ENCODE assay signal across 8 mouse cellular contexts in genomic region chr19:12488969-12489674, GRCm38 (mm10). TPM values are rescaled to one million over a fixed set of nuclear protein-coding genes. Genes with fewer than 3 reads are reported as not detected.
DNase-seq lines count a peak whose midpoint lies in the region; ATAC-seq and TF ChIP-seq lines count a peak whose summit lies in the region.

No protein-coding gene starts in this region.

- H3K4me3 ChIP-seq in forebrain, embryonic 11.5 days (ENCODE audit: low read depth, low read length): no peak overlapping the region
- H3K4me3 ChIP-seq in intestine, embryonic 15.5 days (replicated peaks): peak overlapping the region; percentile 14; the same call in 1 of the 2 replicates
- H3K4me3 ChIP-seq in liver, embryonic 14.5 days (ENCODE audit: insufficient read depth in 1 of 2, low read depth in 2 of 2, low read length in 2 of 2): no peak overlapping the region
- H3K4me3 ChIP-seq in stomach, embryonic 14.5 days (ENCODE audit: low read depth, low read length): no peak overlapping the region

- TF ChIP-seq CTCF in liver, embryonic 14.5 days (IDR thresholded peaks at IDR 0.05; ENCODE audit: low read depth): no peak

- intact Hi-C loops in heart, postnatal 36 days (cut with DNase I): no loop called here

- H3K36me3 ChIP-seq in forebrain, embryonic 11.5 days (ENCODE audit: control insufficient read depth, insufficient read depth, low read length): peaks cover 10% of the 10 kb centered on the region
- H3K36me3 ChIP-seq in intestine, embryonic 15.5 days: peaks cover 23% of the 10 kb centered on the region
- no peaks in the 10 kb centered on the region for H3K36me3 ChIP-seq in liver, embryonic 14.5 days (replicated peaks; ENCODE audit: control insufficient read depth, insufficient read depth, low read depth)
- H3K36me3 ChIP-seq in stomach, embryonic 14.5 days (ENCODE audit: control insufficient read depth, insufficient read depth, low read length): peaks cover 32% of the 10 kb centered on the region

- ATAC-seq in forebrain, embryonic 11.5 days (replicated peaks; ENCODE audit: low FRiP score): peak; percentile 89
- ATAC-seq in intestine, embryonic 15.5 days: peak; percentile 90
- ATAC-seq in liver, embryonic 14.5 days (ENCODE audit: insufficient read depth): peak; percentile 74
- peak; percentile 78 for ATAC-seq in stomach, embryonic 14.5 days (ENCODE audit: insufficient number of reproducible peaks, insufficient read depth, low FRiP score, low read depth)

- peak overlapping the region; percentile 93 for H3K27ac ChIP-seq in forebrain, embryonic 11.5 days (ENCODE audit: low read depth, low read length)
- peak overlapping the region; percentile 94 for H3K27ac ChIP-seq in intestine, embryonic 15.5 days
- no peak overlapping the region for H3K27ac ChIP-seq in liver, embryonic 14.5 days
- peak overlapping the region; percentile 94 for H3K27ac ChIP-seq in stomach, embryonic 14.5 days (ENCODE audit: low read length)

- WGBS in forebrain, embryonic 11.5 days: 6% methylated on average over 8 of the region's 8 CpGs
- WGBS in intestine, embryonic 15.5 days: 25% methylated on average over 8 of the region's 8 CpGs
- WGBS in liver, embryonic 14.5 days (ENCODE audit: insufficient replicate concordance): 41% methylated on average over 8 of the region's 8 CpGs
- 32% methylated on average over 8 of the region's 8 CpGs for WGBS in stomach, embryonic 14.5 days

- peak; percentile 72 to 76 for DNase-seq in heart, adult 18-20 months
- no peak for DNase-seq in heart, postnatal 36 days
- peak; percentile 83 for DNase-seq in forebrain, embryonic 11.5 days (ENCODE audit: low spot score)
- peak in 1 of 3 experiments; percentile 10 for DNase-seq in liver, embryonic 14.5 days (ENCODE audit: low read depth in 3 of 3, low spot score in 3 of 3)
- no peak for DNase-seq in spleen, adult 12 weeks (ENCODE audit: low spot score)
- no peak for DNase-seq in MN1 (ENCODE audit: low spot score)

- peaks cover 30% of the 10 kb centered on the region for H3K4me1 ChIP-seq in forebrain, embryonic 11.5 days (replicated peaks; ENCODE audit: control insufficient read depth, insufficient read depth, low read length)
- H3K4me1 ChIP-seq in intestine, embryonic 15.5 days (replicated peaks): peaks cover 35% of the 10 kb centered on the region
- peaks cover 3 to 6% of the 10 kb centered on the region in 2 experiments; a peak in 2 of 4 replicates for H3K4me1 ChIP-seq in liver, embryonic 14.5 days (replicated peaks; ENCODE audit: control insufficient read depth in 2 of 2, insufficient read depth in 2 of 2, low read length in 1 of 2)
- H3K4me1 ChIP-seq in stomach, embryonic 14.5 days (ENCODE audit: control insufficient read depth, insufficient read depth, low read length): peaks cover 17% of the 10 kb centered on the region; the same call in 1 of the 2 replicates

- TF ChIP-seq EP300 in liver, embryonic 14.5 days (IDR thresholded peaks at IDR 0.05; ENCODE audit: low read depth): no peak

- peak overlapping the region; percentile 19; the same call in 1 of the 2 replicates for H3K4me2 ChIP-seq in forebrain, embryonic 11.5 days (ENCODE audit: low read depth, low read length, severe bottlenecking)
- peak overlapping the region; percentile 43 for H3K4me2 ChIP-seq in intestine, embryonic 15.5 days (replicated peaks)
- peak overlapping the region; percentile 28; the same call in 1 of the 2 replicates for H3K4me2 ChIP-seq in liver, embryonic 14.5 days (ENCODE audit: low read depth)
- H3K4me2 ChIP-seq in stomach, embryonic 14.5 days (replicated peaks; ENCODE audit: low read depth, low read length): no peak overlapping the region; the same call in 1 of the 2 replicates

- no peaks in the 10 kb centered on the region for H3K27me3 ChIP-seq in forebrain, embryonic 11.5 days (ENCODE audit: control insufficient read depth, insufficient read depth, low read length)
- no peaks in the 10 kb centered on the region for H3K27me3 ChIP-seq in intestine, embryonic 15.5 days (replicated peaks)
- no peaks in the 10 kb centered on the region for H3K27me3 ChIP-seq in liver, embryonic 14.5 days (ENCODE audit: control insufficient read depth, insufficient read depth, low read length)
- H3K27me3 ChIP-seq in stomach, embryonic 14.5 days (ENCODE audit: control insufficient read depth, insufficient read depth, low read length): no peaks in the 10 kb centered on the region

- no peaks in the 10 kb centered on the region for H3K9me3 ChIP-seq in forebrain, embryonic 11.5 days (ENCODE audit: control insufficient read depth, low read length)
- H3K9me3 ChIP-seq in intestine, embryonic 15.5 days: no peaks in the 10 kb centered on the region
- no peaks in the 10 kb centered on the region for H3K9me3 ChIP-seq in liver, embryonic 14.5 days (ENCODE audit: control insufficient read depth, low read length)
- no peaks in the 10 kb centered on the region for H3K9me3 ChIP-seq in stomach, embryonic 14.5 days (ENCODE audit: control insufficient read depth, low read depth, low read length)

- no peak overlapping the region for H3K9ac ChIP-seq in forebrain, embryonic 11.5 days (ENCODE audit: low read length)
- H3K9ac ChIP-seq in intestine, embryonic 15.5 days: no peak overlapping the region
- no peak overlapping the region for H3K9ac ChIP-seq in liver, embryonic 14.5 days (replicated peaks)
- H3K9ac ChIP-seq in stomach, embryonic 14.5 days (replicated peaks; ENCODE audit: low read depth, low read length): no peak overlapping the region

RNA-seq across cellular contexts. Expression of gene Dtx4, which starts 12.1 kb away (rescaled TPM):
- total RNA-seq in heart, adult 18-20 months (2021): 1 to 10 TPM; 4.8 to 6.1 TPM
- 1 to 10 TPM; 6.4 to 7.8 TPM for total RNA-seq in heart, postnatal 36 days (2021)
- polyA plus RNA-seq in forebrain, embryonic 11.5 days (2014; fragmentation: Nextera tagmentation; extraction: Ambion mirVana): 39.8 and 40.2 TPM in 2 replicates
- polyA plus RNA-seq in intestine, embryonic 15.5 days (2015; fragmentation: Nextera tagmentation; extraction: Ambion mirVana): 15.0 and 15.5 TPM in 2 replicates
- polyA plus RNA-seq in liver, embryonic 14.5 days (2012; rRNA removed): 1.5 TPM in 2 replicates
- 1.6 and 1.9 TPM in 2 replicates for polyA plus RNA-seq in liver, embryonic 14.5 days (2014; fragmentation: Nextera tagmentation; extraction: Ambion mirVana)
- polyA plus RNA-seq in stomach, embryonic 14.5 days (2014; fragmentation: Nextera tagmentation; extraction: Ambion mirVana): 18.9 and 20.2 TPM in 2 replicates

RNA-seq across cellular contexts. Expression of gene Mpeg1, which starts 28.5 kb away (rescaled TPM):
- total RNA-seq in heart, adult 18-20 months (2021): 1 to 10 TPM; 7.6 to 9.6 TPM
- 10 to 100 TPM in 1 of 2 experiments, 1 to 10 TPM in 1; 8.6 to 12.2 TPM for total RNA-seq in heart, postnatal 36 days (2021)
- polyA plus RNA-seq in forebrain, embryonic 11.5 days (2014; fragmentation: Nextera tagmentation; extraction: Ambion mirVana): 0.28 and 0.41 TPM in 2 replicates
- 0.88 and 0.98 TPM in 2 replicates for polyA plus RNA-seq in intestine, embryonic 15.5 days (2015; fragmentation: Nextera tagmentation; extraction: Ambion mirVana)
- polyA plus RNA-seq in liver, embryonic 14.5 days (2012; rRNA removed): 4.0 and 5.9 TPM in 2 replicates
- 1.8 and 2.0 TPM in 2 replicates for polyA plus RNA-seq in liver, embryonic 14.5 days (2014; fragmentation: Nextera tagmentation; extraction: Ambion mirVana)
- 1.3 and 1.4 TPM in 2 replicates for polyA plus RNA-seq in stomach, embryonic 14.5 days (2014; fragmentation: Nextera tagmentation; extraction: Ambion mirVana)

RNA-seq across cellular contexts. Expression of gene Fam111a, which starts 56.4 kb away (rescaled TPM):
- total RNA-seq in heart, adult 18-20 months (2021): 1 to 10 TPM; 4.9 to 5.6 TPM
- total RNA-seq in heart, postnatal 36 days (2021): 1 to 10 TPM; 5.9 to 6.9 TPM
- 25.0 and 28.7 TPM in 2 replicates for polyA plus RNA-seq in forebrain, embryonic 11.5 days (2014; fragmentation: Nextera tagmentation; extraction: Ambion mirVana)
- 18.4 and 20.0 TPM in 2 replicates for polyA plus RNA-seq in intestine, embryonic 15.5 days (2015; fragmentation: Nextera tagmentation; extraction: Ambion mirVana)
- 9.2 and 17.9 TPM in 2 replicates for polyA plus RNA-seq in liver, embryonic 14.5 days (2012; rRNA removed)
- 30.3 and 31.5 TPM in 2 replicates for polyA plus RNA-seq in liver, embryonic 14.5 days (2014; fragmentation: Nextera tagmentation; extraction: Ambion mirVana)
- polyA plus RNA-seq in stomach, embryonic 14.5 days (2014; fragmentation: Nextera tagmentation; extraction: Ambion mirVana): 22.7 and 23.5 TPM in 2 replicates

Comparison
In these comparisons a context has a peak if more than half of its experiments do, and no peak if none do; other contexts are left out.
1. DNase-seq: peak in heart, adult 18-20 months (2 of 2) and forebrain, embryonic 11.5 days (single experiment); none in heart, postnatal 36 days (0 of 2), spleen, adult 12 weeks (single experiment) and MN1 (single experiment).
2. Peak in every context shown above with its lines, with median percentiles within 50 percentile points of each other: ATAC-seq.